Mouse (Mus musculus) ES-E14 (cell line): Measurements from ENCODE around the gene Nhsl1.

Experiments used
- CHD2 ChIP-seq: IDR thresholded peaks from 2 replicates; pipeline ENCODE4 v1.6.1; 2014; ENCODE audit warnings: mild to moderate bottlenecking, low read depth, low read length, inconsistent platforms
- HCFC1 ChIP-seq: IDR thresholded peaks from 2 replicates; pipeline ENCODE4 v1.6.1; 2012; ENCODE audit warnings: low read length, inconsistent platforms, borderline replicate concordance; ENCODE audit not compliant: insufficient read depth
- ZNF384 ChIP-seq: IDR thresholded peaks from 2 replicates; pipeline ENCODE4 v1.6.1; 2012; ENCODE audit warnings: low read depth, low read length, inconsistent platforms

DNA sequence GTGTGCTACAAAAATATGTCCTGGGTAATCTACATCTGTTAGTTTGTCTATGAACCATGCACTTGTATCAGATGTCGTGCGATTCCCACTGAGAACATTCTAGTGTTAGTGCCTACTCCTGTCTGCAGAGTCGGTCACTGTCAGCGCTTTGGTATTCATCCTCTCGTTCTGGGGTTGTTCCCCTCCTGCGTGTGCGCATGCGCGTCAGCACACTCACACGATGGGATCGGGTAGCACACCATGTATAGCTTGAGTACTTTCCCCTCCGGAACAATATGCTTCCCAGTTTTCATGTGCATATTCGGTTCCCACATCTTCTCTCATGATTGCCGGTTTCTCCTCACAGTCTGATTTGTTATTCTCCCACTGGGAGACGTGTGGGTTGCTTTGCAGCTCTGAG lies 28.4 kb downstream of the Nhsl1 start:
- TF ChIP-seq HCFC1 (no peak), CHD2 (no peak), ZNF384 (no peak)
